Mouse (Mus musculus) bone marrow, adult 2 months (tissue): ENCODE data around the gene Qrfp.

ENCODE experiments used
- CTCF ChIP-seq: fragments of 200-500 bp; IDR thresholded peaks from 2 replicates; pipeline ENCODE4 v1.5.1; 2011; ENCODE audit warnings: low read length, control low read depth; ENCODE audit not compliant: control insufficient read depth, insufficient read depth
- POLR2A ChIP-seq: fragments of 200-500 bp; IDR thresholded peaks from 2 replicates; pipeline ENCODE4 v1.6.1; 2011; ENCODE audit warnings: low read depth, mild to moderate bottlenecking, control low read depth, low read length, borderline replicate concordance; ENCODE audit not compliant: control insufficient read depth

GRCm38 (mm10) chr2:31769115-31769514 is 41.3 kb downstream of the Qrfp start:
- no peak for TF ChIP-seq CTCF
- TF ChIP-seq POLR2A: no peak
